Mouse (Mus musculus): Measurements from ENCODE around the gene Slc35e2. TPM values are rescaled to one million over a fixed set of nuclear protein-coding genes. Genes with fewer than 3 reads are reported as not detected.

Gene Slc35e2
- 7.7 and 9.3 TPM in 2 replicates for polyA plus RNA-seq (2015; fragmentation: Nextera tagmentation; extraction: Ambion mirVana)

- Histone ChIP-seq H3K36me3 (peaks cover 10% of the 10 kb centered on the region; the same call in 1 of the 2 replicates), H3K4me1 (peaks cover 15% of the 10 kb centered on the region), H3K4me2 (replicated peaks) (peak within 1 kb of the TSS; percentile 90), H3K4me3 (replicated peaks) (peak within 1 kb of the TSS; percentile 95), H3K27ac (replicated peaks) (peak within 1 kb of the TSS; percentile 99), H3K27me3 (no peaks in the 10 kb centered on the region), H3K9me3 (replicated peaks) (no peaks in the 10 kb centered on the region), H3K9ac (peak within 1 kb of the TSS; percentile 88)
- under 1% methylated on average over 65 of the region's 65 CpGs for WGBS
- ATAC-seq (ENCODE audit: insufficient number of reproducible peaks, low FRiP score, low TSS enrichment, low read depth), result peak; percentile 94
Measured at GRCm38 (mm10) chr4:155601091-155601996, at the start of gene Slc35e2. TSS of gene Slc35e2 (plus strand) at chr4:155601416.

GRCm38 (mm10) chr4:155552917-155553532, 48.2 kb upstream of the Slc35e2 start:
- Histone ChIP-seq H3K9ac (no peak overlapping the region), H3K4me1 (no peaks in the 10 kb centered on the region), H3K27ac (replicated peaks) (no peak overlapping the region), H3K4me2 (replicated peaks) (no peak overlapping the region), H3K9me3 (replicated peaks) (no peaks in the 10 kb centered on the region), H3K4me3 (replicated peaks) (no peak overlapping the region), H3K27me3 (no peaks in the 10 kb centered on the region), H3K36me3 (peaks cover 79% of the 10 kb centered on the region)
- 83% methylated on average over 6 of the region's 6 CpGs for WGBS
- ATAC-seq (ENCODE audit: insufficient number of reproducible peaks, low FRiP score, low TSS enrichment, low read depth), result no peak

GRCm38 (mm10) chr4:155554880-155555279, 46.3 kb upstream of the Slc35e2 start:
- no peak overlapping the region for H3K27ac ChIP-seq (replicated peaks)
- no peak for ATAC-seq (ENCODE audit: insufficient number of reproducible peaks, low FRiP score, low TSS enrichment, low read depth)
- no peaks in the 10 kb centered on the region for H3K9me3 ChIP-seq (replicated peaks)
- H3K4me1 ChIP-seq, result no peaks in the 10 kb centered on the region
- peaks cover 82% of the 10 kb centered on the region for H3K36me3 ChIP-seq
- H3K4me3 ChIP-seq (replicated peaks), result no peak overlapping the region
- H3K9ac ChIP-seq, result no peak overlapping the region
- H3K27me3 ChIP-seq, result no peaks in the 10 kb centered on the region
- WGBS, result 84% methylated on average over 4 of the region's 4 CpGs
- no peak overlapping the region for H3K4me2 ChIP-seq (replicated peaks)

- peaks cover 88% of the 10 kb centered on the region for H3K36me3 ChIP-seq
- no peaks in the 10 kb centered on the region for H3K4me1 ChIP-seq
- H3K9me3 ChIP-seq (replicated peaks), result no peaks in the 10 kb centered on the region
- WGBS, result 67% methylated on average over 1 of the region's 1 CpGs
- H3K9ac ChIP-seq, result no peak overlapping the region
- ATAC-seq (ENCODE audit: insufficient number of reproducible peaks, low FRiP score, low TSS enrichment, low read depth), result no peak
- no peak overlapping the region for H3K4me3 ChIP-seq (replicated peaks)
- no peak overlapping the region for H3K27ac ChIP-seq (replicated peaks)
- no peaks in the 10 kb centered on the region for H3K27me3 ChIP-seq
- no peak overlapping the region for H3K4me2 ChIP-seq (replicated peaks)
Measured at GRCm38 (mm10) chr4:155555464-155555863, 45.8 kb upstream of the Slc35e2 start.

- Histone ChIP-seq H3K4me2 (replicated peaks) (no peak overlapping the region), H3K4me1 (peaks cover 26% of the 10 kb centered on the region), H3K36me3 (peaks cover 66% of the 10 kb centered on the region), H3K9ac (no peak overlapping the region), H3K9me3 (replicated peaks) (no peaks in the 10 kb centered on the region), H3K27me3 (no peaks in the 10 kb centered on the region), H3K27ac (replicated peaks) (no peak overlapping the region), H3K4me3 (replicated peaks) (no peak overlapping the region)
- 74% methylated on average over 6 of the region's 6 CpGs for WGBS
- ATAC-seq (ENCODE audit: insufficient number of reproducible peaks, low FRiP score, low TSS enrichment, low read depth), result no peak
Measured at GRCm38 (mm10) chr4:155559454-155559853, 41.8 kb upstream of the Slc35e2 start.

- WGBS, result 57% methylated on average over 2 of the region's 2 CpGs
- peaks cover 51% of the 10 kb centered on the region for H3K36me3 ChIP-seq
Measured at GRCm38 (mm10) chr4:155560932-155561331, 40.3 kb upstream of the Slc35e2 start.

GRCm38 (mm10) chr4:155561661-155562442, 39.4 kb upstream of the Slc35e2 start, which contains the start of gene Nadk:
TSS of gene Nadk (plus strand) at chr4:155562378.
- Histone ChIP-seq H3K36me3 (peaks cover 42% of the 10 kb centered on the region), H3K4me1 (peaks cover 44% of the 10 kb centered on the region), H3K4me3 (replicated peaks) (peak within 1 kb of the TSS; percentile 97), H3K9me3 (replicated peaks) (no peaks in the 10 kb centered on the region), H3K4me2 (replicated peaks) (peak within 1 kb of the TSS; percentile 81), H3K27me3 (no peaks in the 10 kb centered on the region), H3K27ac (replicated peaks) (peak within 1 kb of the TSS; percentile 88), H3K9ac (no peak within 1 kb of the TSS)
- 55% methylated on average over 7 of the region's 7 CpGs for WGBS
- ATAC-seq (ENCODE audit: insufficient number of reproducible peaks, low FRiP score, low TSS enrichment, low read depth), result no peak

More at GRCm38 (mm10) chr4:155560932-155561331, 40.3 kb upstream of the Slc35e2 start:
- H3K9ac ChIP-seq, result no peak overlapping the region
- H3K27ac ChIP-seq (replicated peaks), result peak overlapping the region; percentile 88
- H3K4me1 ChIP-seq, result peaks cover 38% of the 10 kb centered on the region
- ATAC-seq (ENCODE audit: insufficient number of reproducible peaks, low FRiP score, low TSS enrichment, low read depth), result no peak
- no peak overlapping the region for H3K4me3 ChIP-seq (replicated peaks)
- no peak overlapping the region for H3K4me2 ChIP-seq (replicated peaks)
- no peaks in the 10 kb centered on the region for H3K9me3 ChIP-seq (replicated peaks)
- H3K27me3 ChIP-seq, result no peaks in the 10 kb centered on the region

- WGBS, result 3% methylated on average over 19 of the region's 19 CpGs
- Histone ChIP-seq H3K4me2 (replicated peaks) (peak overlapping the region; percentile 81), H3K27ac (replicated peaks) (peak overlapping the region; percentile 88), H3K4me3 (replicated peaks) (peak overlapping the region; percentile 97), H3K9me3 (replicated peaks) (no peaks in the 10 kb centered on the region), H3K27me3 (no peaks in the 10 kb centered on the region), H3K9ac (no peak overlapping the region), H3K4me1 (peaks cover 44% of the 10 kb centered on the region), H3K36me3 (peaks cover 35% of the 10 kb centered on the region)
- no peak for ATAC-seq (ENCODE audit: insufficient number of reproducible peaks, low FRiP score, low TSS enrichment, low read depth)
Measured at GRCm38 (mm10) chr4:155562725-155563399, 38.4 kb upstream of the Slc35e2 start.

GRCm38 (mm10) chr4:155563400-155564231, 37.6 kb upstream of the Slc35e2 start:
- peak overlapping the region; percentile 88 for H3K9ac ChIP-seq
- H3K4me3 ChIP-seq (replicated peaks), result peak overlapping the region; percentile 97
- H3K36me3 ChIP-seq, result peaks cover 33% of the 10 kb centered on the region
- H3K27me3 ChIP-seq, result no peaks in the 10 kb centered on the region
- H3K27ac ChIP-seq (replicated peaks), result peak overlapping the region; percentile 88
- ATAC-seq (ENCODE audit: insufficient number of reproducible peaks, low FRiP score, low TSS enrichment, low read depth), result peak; percentile 96
- under 1% methylated on average over 67 of the region's 69 CpGs for WGBS
- no peaks in the 10 kb centered on the region for H3K9me3 ChIP-seq (replicated peaks)
- H3K4me1 ChIP-seq, result peaks cover 44% of the 10 kb centered on the region
- H3K4me2 ChIP-seq (replicated peaks), result peak overlapping the region; percentile 81
